Mouse (Mus musculus): Measurements from ENCODE around the gene Gckr.

Gene Gckr
- long read RNA-seq, experiment 1, result 0 reads
- long read RNA-seq, experiment 2, partial matches to known transcripts, result 0 of 1 reads
- long read RNA-seq, experiment 2, other reads (novel, unspliced or antisense), result 0 of 1 reads

GRCm38 (mm10) chr5:31297047-31297757 lies at the start of gene Gckr:
Gene Gckr (plus strand): TSS chr5:31297443.
- intact Hi-C loops (cut with DNase I), result no loop called here

GRCm38 (mm10) chr5:31250716-31251115 lies 46.5 kb upstream of the Gckr start:
- intact Hi-C loops (cut with DNase I), result loop anchor here (5.0 kb wide), 1 partner anchor 48 kb away; the partner anchor contains the start of gene Zfp513

GRCm38 (mm10) chr5:31251541-31252101 lies 45.6 kb upstream of the Gckr start, which contains the start of gene Krtcap3:
Gene Krtcap3 (plus strand): TSS chr5:31251691.
- intact Hi-C loops (cut with DNase I), result loop anchor here (5.0 kb wide), 1 partner anchor 49 kb away; the partner anchor contains the start of gene Zfp513

GRCm38 (mm10) chr5:31252151-31252550 lies 45.1 kb upstream of the Gckr start:
- intact Hi-C loops (cut with DNase I), result loop anchor here (5.0 kb wide), 1 partner anchor 50 kb away; the partner anchor contains the start of gene Zfp513

- intact Hi-C loops (cut with DNase I), result loop anchor here (5.0 kb wide), 1 partner anchor 51 kb away; the partner anchor contains the start of gene Zfp513
Measured at GRCm38 (mm10) chr5:31252795-31253545, 44.3 kb upstream of the Gckr start.

- intact Hi-C loops (cut with DNase I), result loop anchor here (5.0 kb wide), 1 partner anchor 52 kb away; the partner anchor contains the start of gene Zfp513
Measured at GRCm38 (mm10) chr5:31253806-31254205, 43.4 kb upstream of the Gckr start.

- intact Hi-C loops (cut with DNase I), result loop anchor here (5.0 kb wide), 1 partner anchor 52 kb away; the partner anchor contains the start of gene Zfp513
Measured at GRCm38 (mm10) chr5:31254452-31254851, 42.8 kb upstream of the Gckr start.

GRCm38 (mm10) chr5:31254901-31255300 lies 42.3 kb upstream of the Gckr start:
- intact Hi-C loops (cut with DNase I), result loop anchor here (5.0 kb wide), 1 partner anchor 53 kb away; the partner anchor contains the start of gene Zfp513

- intact Hi-C loops (cut with DNase I), result no loop called here
Measured at GRCm38 (mm10) chr5:31255381-31255780, 41.9 kb upstream of the Gckr start.

- intact Hi-C loops (cut with DNase I), result no loop called here
Measured at GRCm38 (mm10) chr5:31255971-31256370, 41.3 kb upstream of the Gckr start.

- intact Hi-C loops (cut with DNase I), result no loop called here
Measured at GRCm38 (mm10) chr5:31257616-31258015, 39.6 kb upstream of the Gckr start.

- intact Hi-C loops (cut with DNase I), result no loop called here
Measured at GRCm38 (mm10) chr5:31266101-31266500, 31.1 kb upstream of the Gckr start.

- intact Hi-C loops (cut with DNase I), result no loop called here
Measured at GRCm38 (mm10) chr5:31267686-31268085, 29.6 kb upstream of the Gckr start.

GRCm38 (mm10) chr5:31273018-31273417 lies 24.2 kb upstream of the Gckr start:
- intact Hi-C loops (cut with DNase I), result no loop called here

- intact Hi-C loops (cut with DNase I), result no loop called here
Measured at GRCm38 (mm10) chr5:31279245-31279988, 17.8 kb upstream of the Gckr start.

GRCm38 (mm10) chr5:31288225-31288624 lies 9.0 kb upstream of the Gckr start:
- intact Hi-C loops (cut with DNase I), result no loop called here

- intact Hi-C loops (cut with DNase I), result no loop called here
Measured at GRCm38 (mm10) chr5:31288655-31289054, 8.6 kb upstream of the Gckr start.

GRCm38 (mm10) chr5:31289626-31290230 lies 7.5 kb upstream of the Gckr start:
- intact Hi-C loops (cut with DNase I), result no loop called here

GRCm38 (mm10) chr5:31290521-31291360 lies 6.5 kb upstream of the Gckr start, which contains the start of gene Ift172:
Gene Ift172 (minus strand): TSS chr5:31291116.
- intact Hi-C loops (cut with DNase I), result no loop called here
